Mouse (Mus musculus) liver, embryonic 14.5 days (tissue): Measurements from ENCODE around the gene Zfp106. TPM values are rescaled to one million over a fixed set of nuclear protein-coding genes. Genes with fewer than 3 reads are reported as not detected.
"Not testable (repeated sequence)": the region's sequence is repeated elsewhere in the genome, so short reads cannot be mapped to it uniquely, and the experiment has no call there.

Experiments used
- ATAC-seq: fragments of 200-750 bp; cut with Nextera tagmentation; 2 replicates; pipeline ENCODE4 v1.8.0; 2017; ENCODE audit warnings: moderate number of reproducible peaks, mild to moderate bottlenecking, moderate library complexity; ENCODE audit not compliant: insufficient read depth
- DNase-seq, 3 experiments: peaks; one replicate each; pipeline ENCODE4 v3.0.0-alpha.2; 2012 to 2013; ENCODE audit warnings: low read depth in 3 of 3, low spot score in 3 of 3
- H3K27ac ChIP-seq: fragments of 300-500 bp; sonication (generic); 2 replicates; pipeline ENCODE4 v1.5.1; 2014; ENCODE audit warnings: moderate library complexity, mild to moderate bottlenecking, control low read depth, inconsistent platforms
- H3K27me3 ChIP-seq: fragments of 300-500 bp; sonication (generic); 2 replicates; pipeline ENCODE4 v1.6.1; 2014; ENCODE audit warnings: mild to moderate bottlenecking, low read length, moderate library complexity; ENCODE audit not compliant: control insufficient read depth, insufficient read depth
- H3K36me3 ChIP-seq: fragments of 300-500 bp; sonication (generic); replicated peaks from 2 replicates; pipeline ENCODE4 v1.6.1; 2014; ENCODE audit warnings: low read depth; ENCODE audit not compliant: control insufficient read depth, insufficient read depth
- H3K4me1 ChIP-seq, 2 experiments: fragments of 200-500 bp in 1 of 2; fragments of 300-500 bp in 1 of 2; sonication (generic) in 1 of 2; replicated peaks; 2 replicates each; pipeline ENCODE4 v1.6.1; 2012 to 2014; ENCODE audit warnings: antibody characterized with exemption in 1 of 2, inconsistent platforms in 1 of 2, low read length in 1 of 2; ENCODE audit not compliant: control insufficient read depth in 2 of 2, insufficient read depth in 2 of 2
- H3K4me2 ChIP-seq: fragments of 300-500 bp; sonication (generic); 2 replicates; pipeline ENCODE4 v1.6.1; 2014; ENCODE audit warnings: low read depth, mild to moderate bottlenecking, control low read depth, moderate library complexity
- H3K4me3 ChIP-seq, 2 experiments: fragments of 200-500 bp in 1 of 2; fragments of 300-500 bp in 1 of 2; sonication (generic) in 1 of 2; 2 replicates each; pipeline ENCODE4 v1.5.1; 2012 to 2014; ENCODE audit warnings: low read depth in 2 of 2, low read length in 2 of 2, mild to moderate bottlenecking in 2 of 2, control low read depth in 1 of 2, inconsistent platforms in 1 of 2, moderate library complexity in 1 of 2; ENCODE audit not compliant: insufficient read depth in 1 of 2
- H3K9ac ChIP-seq: fragments of 300-500 bp; sonication (generic); replicated peaks from 2 replicates; pipeline ENCODE4 v1.6.1; 2014; ENCODE audit warnings: mild to moderate bottlenecking, control low read depth, moderate library complexity
- H3K9me3 ChIP-seq: fragments of 300-500 bp; sonication (generic); 2 replicates; pipeline ENCODE4 v1.6.1; 2016; ENCODE audit warnings: low read length, mixed read lengths; ENCODE audit not compliant: control insufficient read depth
- CTCF ChIP-seq: IDR thresholded peaks from 2 replicates; pipeline ENCODE4 v1.5.1; 2016; ENCODE audit warnings: antibody characterized with exemption, low read depth, control low read depth
- EP300 ChIP-seq: IDR thresholded peaks from 2 replicates; pipeline ENCODE4 v1.6.1; 2016; ENCODE audit warnings: antibody characterized with exemption, low read depth
- WGBS: fragments of 180-500 bp; shearing (Covaris S2); extraction: QIAGEN DNeasy Blood & Tissue Kit; methylation state at CpG from one replicate; pipeline ENCODE4 v1.1.7; 2014; ENCODE audit not compliant: insufficient replicate concordance; 5-methylcytosine and 5-hydroxymethylcytosine counted together
- polyA plus RNA-seq, 2 experiments: library from polyadenylated mRNA; depleted of rRNA in 1 of 2; stranded (reverse) in 1 of 2; unstranded in 1 of 2; fragments of >200 nt; fragmentation: Nextera tagmentation in 1 of 2; extraction: Ambion mirVana in 1 of 2; gene quantifications; 2 replicates each; pipeline versions ENCODE4 v1.2.1 to v1.2.3; 2012 to 2014

Zfp106 gene
- polyA plus RNA-seq, 2 experiments: 13.8 to 19.1 TPM

DNA sequence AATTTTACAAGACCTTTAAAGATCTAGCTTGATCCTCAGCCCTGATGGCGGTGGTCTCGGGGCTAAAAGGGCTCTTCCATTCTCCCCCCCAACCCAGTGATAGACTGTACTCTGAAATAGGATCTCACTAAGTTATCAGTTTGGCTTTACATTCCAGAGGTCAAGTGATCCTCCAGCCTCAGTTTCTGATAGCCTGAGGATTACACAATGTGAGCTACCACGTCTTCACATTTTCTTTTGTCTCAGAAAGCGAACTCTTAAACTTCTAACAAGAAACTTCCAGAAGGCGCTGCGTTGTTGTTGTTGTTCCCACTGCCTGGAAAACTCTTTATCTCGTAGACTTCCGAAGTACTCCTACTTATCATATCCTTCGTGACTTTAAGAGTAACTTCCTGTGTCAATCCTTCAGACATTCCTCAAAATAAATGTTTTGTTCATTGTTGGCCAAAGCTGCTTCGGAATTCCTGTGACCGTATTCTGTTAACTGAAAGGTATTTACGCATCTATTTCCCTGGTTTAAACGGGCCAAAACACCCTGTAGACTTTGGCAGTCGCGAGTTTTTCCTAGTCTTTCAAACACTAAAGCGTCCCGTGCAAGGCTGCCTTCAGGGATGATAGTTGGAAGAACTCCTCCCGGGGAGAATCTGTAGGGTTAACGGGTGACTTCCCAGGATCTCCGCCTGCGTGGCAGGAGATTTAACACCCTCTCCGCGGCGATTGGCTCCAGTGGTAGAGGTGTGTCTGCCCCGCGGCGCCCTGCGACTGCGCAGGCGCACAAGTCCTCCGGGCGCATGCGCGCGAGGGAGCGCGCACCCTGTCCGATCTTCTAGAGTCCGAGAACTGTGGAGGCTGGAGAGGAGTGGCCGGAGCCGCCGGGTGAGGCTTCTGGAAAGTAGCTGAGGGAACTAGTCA is 3.5 kb upstream of the Zfp106 start, which contains the start of gene Snap23:
TSS of gene Snap23 (plus strand) at position 786 of the 912 bp plus-strand sequence.
- TF ChIP-seq CTCF: no peak
- no peak for TF ChIP-seq EP300
- peaks cover 16 to 25% of the 10 kb centered on the region in 2 experiments for H3K4me1 ChIP-seq
- peak within 1 kb of the TSS; percentile 74 to 97 for H3K4me3 ChIP-seq
- H3K9me3 ChIP-seq: no peaks in the 10 kb centered on the region
- DNase-seq (peak; percentile 88 to 90 (median 88)), ATAC-seq (peak; percentile 93)
- H3K27me3 ChIP-seq: no peaks in the 10 kb centered on the region
- peak within 1 kb of the TSS; percentile 78 for H3K4me2 ChIP-seq
- peak within 1 kb of the TSS; percentile 79 for H3K9ac ChIP-seq
- under 1% methylated on average over 42 of the region's 42 CpGs for WGBS
- H3K27ac ChIP-seq: peak within 1 kb of the TSS; percentile 56
- H3K36me3 ChIP-seq: peaks cover 6% of the 10 kb centered on the region; the same call in 1 of the 2 replicates

- 12% methylated on average over 2 of the region's 2 CpGs for WGBS
- ATAC-seq (no peak), DNase-seq (peak in 1 of 3 experiments; percentile 50)
- Histone ChIP-seq H3K36me3 (no peaks in the 10 kb centered on the region), H3K9ac (no peak overlapping the region), H3K4me3 (no peak overlapping the region), H3K9me3 (no peaks in the 10 kb centered on the region), H3K27me3 (no peaks in the 10 kb centered on the region), H3K4me1 (peaks cover 12 to 24% of the 10 kb centered on the region in 2 experiments), H3K27ac (peak overlapping the region; percentile 55), H3K4me2 (no peak overlapping the region; the same call in 1 of the 2 replicates)
- TF ChIP-seq CTCF (no peak), EP300 (peak; percentile 45)
These were observed 1.7 kb upstream of the Zfp106 start for GRCm38 (mm10) chr2:120565363-120565762.

DNA sequence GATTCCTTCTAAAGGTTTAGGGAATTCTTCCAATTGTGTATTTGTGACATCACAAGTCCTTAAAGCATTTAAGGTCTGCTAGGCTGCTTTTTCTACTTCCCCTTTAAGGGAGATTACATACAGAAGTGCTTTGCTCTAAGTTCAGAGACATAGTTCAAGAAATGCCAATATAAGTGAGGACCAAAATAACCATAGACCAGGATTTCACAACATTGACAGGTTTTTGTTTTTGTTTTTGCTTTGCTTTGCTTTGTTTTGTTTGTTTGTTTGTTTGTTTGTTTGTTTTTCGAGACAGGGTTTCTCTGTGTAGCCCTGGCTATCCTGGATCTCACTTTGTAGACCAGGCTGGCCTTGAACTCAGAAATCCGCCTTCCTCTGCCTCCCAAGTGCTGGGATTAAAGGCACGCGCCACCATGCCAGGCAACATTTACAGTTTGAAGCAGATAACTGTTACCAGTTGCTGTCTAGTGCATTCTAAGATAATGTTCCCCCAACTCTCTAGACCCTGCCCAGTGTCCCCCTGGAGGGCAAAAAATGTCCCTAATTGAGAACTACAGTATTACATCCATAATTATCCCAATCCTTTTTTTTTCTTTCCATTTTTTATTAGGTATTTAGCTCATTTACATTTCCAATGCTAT is 1.0 kb upstream of the Zfp106 start:
- 16% methylated on average over 4 of the region's 4 CpGs for WGBS
- H3K4me3 ChIP-seq, H3K27me3 ChIP-seq, H3K36me3 ChIP-seq, H3K9me3 ChIP-seq, DNase-seq, H3K4me2 ChIP-seq, H3K9ac ChIP-seq, ATAC-seq: not testable (repeated sequence)
- peaks cover 12 to 25% of the 10 kb centered on the region in 2 experiments for H3K4me1 ChIP-seq
- H3K27ac ChIP-seq: peak overlapping the region; percentile 30
- TF ChIP-seq EP300: peak; percentile 23; the same call in 1 of the 2 replicates

DNA sequence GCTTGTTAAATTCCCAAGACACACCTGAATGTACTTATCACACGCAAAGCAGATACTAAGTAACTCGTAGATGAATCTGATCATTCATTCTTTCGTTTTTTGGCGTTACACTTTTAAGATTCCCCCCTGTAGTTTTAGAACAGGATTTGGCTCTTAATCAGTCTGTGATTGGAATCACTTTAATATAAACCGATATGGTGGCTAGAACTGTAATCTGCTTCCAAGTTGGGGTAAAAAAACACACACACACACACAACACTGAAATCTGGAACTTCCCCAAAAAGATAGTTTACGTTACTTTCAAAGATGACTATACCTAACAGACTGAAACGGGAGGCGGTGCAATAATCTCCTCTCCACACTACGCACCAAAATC is 796 bp downstream of the Zfp106 start:
- H3K4me1 ChIP-seq: peaks cover 12 to 20% of the 10 kb centered on the region in 2 experiments
- H3K36me3 ChIP-seq: no peaks in the 10 kb centered on the region; the same call in 1 of the 2 replicates
- no peak for DNase-seq
- peak overlapping the region; percentile 69 for H3K9ac ChIP-seq
- peak overlapping the region; percentile 86 for H3K4me2 ChIP-seq
- TF ChIP-seq CTCF: no peak
- TF ChIP-seq EP300: no peak
- no peak for ATAC-seq
- WGBS: 3% methylated on average over 9 of the region's 9 CpGs
- H3K4me3 ChIP-seq: peak overlapping the region; percentile 72 to 96
- no peaks in the 10 kb centered on the region for H3K27me3 ChIP-seq
- H3K27ac ChIP-seq: no peak overlapping the region; the same call in 1 of the 2 replicates
- H3K9me3 ChIP-seq: no peaks in the 10 kb centered on the region

- Histone ChIP-seq H3K4me3 (no peak overlapping the region), H3K9ac (no peak overlapping the region), H3K36me3 (no peaks in the 10 kb centered on the region; the same call in 1 of the 2 replicates), H3K4me2 (no peak overlapping the region), H3K4me1 (peaks cover 12 to 21% of the 10 kb centered on the region in 2 experiments), H3K27ac (no peak overlapping the region), H3K9me3 (no peaks in the 10 kb centered on the region), H3K27me3 (no peaks in the 10 kb centered on the region)
- 62% methylated on average over 1 of the region's 1 CpGs for WGBS
- TF ChIP-seq EP300 (no peak), CTCF (no peak)
- no peak for ATAC-seq
- DNase-seq: no peak
These were observed 2.1 kb downstream of the Zfp106 start for GRCm38 (mm10) chr2:120561524-120561923.
